Mouse (Mus musculus): ENCODE measurements around the gene Dach1.

Gene Dach1

GRCm38 (mm10) chr14:98169421-98170076 is at the start of gene Dach1:
TSS of gene Dach1 (minus strand) at chr14:98169765.
- peak; percentile 17 for DNase-seq

GRCm38 (mm10) chr14:98200089-98200488 is 30.5 kb upstream of the Dach1 start:
- no peak for DNase-seq

GRCm38 (mm10) chr14:98181545-98181944 is 12.0 kb upstream of the Dach1 start:
- DNase-seq, result no peak

- DNase-seq, result no peak
These were observed 4.3 kb upstream of the Dach1 start for GRCm38 (mm10) chr14:98173831-98174230.

GRCm38 (mm10) chr14:98172394-98172905 is 2.9 kb upstream of the Dach1 start:
- DNase-seq, result no peak

- no peak for DNase-seq
These were observed 2.3 kb upstream of the Dach1 start for GRCm38 (mm10) chr14:98171861-98172260.

- no peak for DNase-seq
These were observed 610 bp downstream of the Dach1 start for GRCm38 (mm10) chr14:98168908-98169401.

GRCm38 (mm10) chr14:98168039-98168907 is 1.3 kb downstream of the Dach1 start:
- DNase-seq, result peak; percentile 11

- DNase-seq, result no peak
These were observed 2.2 kb downstream of the Dach1 start for GRCm38 (mm10) chr14:98167186-98168038.

GRCm38 (mm10) chr14:98166318-98166976 is 3.1 kb downstream of the Dach1 start:
- DNase-seq, result no peak

- no peak for DNase-seq
These were observed 12.8 kb downstream of the Dach1 start for GRCm38 (mm10) chr14:98156753-98157152.

GRCm38 (mm10) chr14:98155725-98156392 is 13.7 kb downstream of the Dach1 start:
- no peak for DNase-seq

- no peak for DNase-seq
These were observed 14.6 kb downstream of the Dach1 start for GRCm38 (mm10) chr14:98154832-98155422.

GRCm38 (mm10) chr14:98141758-98142157 is 27.8 kb downstream of the Dach1 start:
- DNase-seq, result no peak

- DNase-seq, result no peak
These were observed 30.5 kb downstream of the Dach1 start for GRCm38 (mm10) chr14:98138873-98139665.

- DNase-seq, result no peak
These were observed 35.0 kb downstream of the Dach1 start for GRCm38 (mm10) chr14:98134546-98134945.

- DNase-seq, result no peak
These were observed 46.5 kb downstream of the Dach1 start for GRCm38 (mm10) chr14:98123032-98123431.

GRCm38 (mm10) chr14:98116627-98117026 is 52.9 kb downstream of the Dach1 start:
- no peak for DNase-seq

- DNase-seq, result no peak
These were observed 56.5 kb downstream of the Dach1 start for GRCm38 (mm10) chr14:98113106-98113505.

GRCm38 (mm10) chr14:98109929-98110328 is 59.6 kb downstream of the Dach1 start:
- no peak for DNase-seq
